Mouse (Mus musculus): Measurements from ENCODE around the gene Ankrd6.

GRCm38 (mm10) chr4:32770284-32770810 lies 180.3 kb downstream of the Ankrd6 start:
- TF ChIP-seq POLR2A (IDR thresholded peaks at IDR 0.05; ENCODE audit: control insufficient read depth in 1 of 2, insufficient read depth in 1 of 2, low read depth in 1 of 2, low read length in 2 of 2, poor library complexity in 1 of 2) (no peak), TAL1 (IDR thresholded peaks at IDR 0.05; ENCODE audit: low read length) (no peak), ELF1 (IDR thresholded peaks at IDR 0.05; ENCODE audit: low read depth, low read length) (no peak), EP300 (IDR thresholded peaks at IDR 0.05; ENCODE audit: low read depth in 1 of 2, low read length in 2 of 2) (no peak), CTCF (IDR thresholded peaks at IDR 0.05 in 2 of 3, conservative IDR thresholded peaks at IDR 0.05 in 1 of 3; ENCODE audit: control insufficient read depth in 1 of 3, insufficient read depth in 1 of 3, low read depth in 2 of 3, low read length in 3 of 3, poor library complexity in 1 of 3, severe bottlenecking in 1 of 3) (peak in 2 of 3 experiments; percentile 39 to 43; a peak in 4 of 6 replicates), MAZ (IDR thresholded peaks at IDR 0.05; ENCODE audit: low read depth, low read length) (no peak)
